Mouse (Mus musculus) CD8-positive naive resting alpha-beta T cell, adult 57 days (primary cell): Measurements from ENCODE around the gene Gon4l. TPM values are rescaled to one million over a fixed set of nuclear protein-coding genes. Genes with fewer than 3 reads are reported as not detected.

Experiments used
- total RNA-seq: library from RNA; stranded (reverse); gene quantifications from one replicate; pipeline ENCODE4 v1.2.4, GENCODE M21; 2023

Gene Gon4l
- total RNA-seq: 73.6 TPM

GRCm38 (mm10) chr3:88834951-88835491, at the start of gene Gon4l:
TSS of gene Gon4l (plus strand) at chr3:88835231.

GRCm38 (mm10) chr3:88913511-88914383, 78.7 kb downstream of the Gon4l start, which contains the start of gene Msto1:
TSS of gene Msto1 (minus strand) at chr3:88913999.

GRCm38 (mm10) chr3:88950576-88951326, 115.7 kb downstream of the Gon4l start, which contains the start of the genes Ash1l and Dap3:
TSS of gene Ash1l (plus strand) at chr3:88950622.
TSS of gene Dap3 (minus strand) at chr3:88951181.

Other genes starting within 250 kb of the Gon4l start
- 198 TPM for gene Arhgef2, start 229.3 kb upstream of the Gon4l start, total RNA-seq
- gene Rxfp4, start 182.1 kb upstream of the Gon4l start, total RNA-seq: not detected
- gene Khdc4, start 149.4 kb upstream of the Gon4l start, total RNA-seq: 99.9 TPM
- 28.9 TPM for gene Rit1, start 118.4 kb upstream of the Gon4l start, total RNA-seq
- 13.0 TPM for gene Syt11, start 60.1 kb upstream of the Gon4l start, total RNA-seq
- gene Msto1, start 78.8 kb downstream of the Gon4l start, total RNA-seq: 14.6 TPM
- gene Ash1l, start 115.4 kb downstream of the Gon4l start, total RNA-seq: 65.3 TPM
- 79.8 TPM for gene Dap3, start 116.0 kb downstream of the Gon4l start, total RNA-seq